In genomic region chr12:3239544-3239943, GRCm38 (mm10) we compare ENCODE assay signal across 19 mouse cellular contexts.
"Had no signal": no experiment of that assay in that cellular context is flagged by ENCODE, and none has a peak within 500 bp of the region (broad histone marks: within the 10 kb centered on the region; RNA-seq: fewer than 3 reads in every experiment).

No protein-coding gene starts in this region.

- H3K4me1 ChIP-seq: limb, embryonic 12.5 days; midbrain, embryonic 12.5 days had no signal

- DNase-seq: kidney, adult 18-20 months; kidney, adult 9 months; kidney, postnatal 25 days; layer of hippocampus, adult 9-11 months; left cerebral cortex, postnatal 4 days; liver, postnatal 0 days; lung, embryonic 14.5 days; thymus, postnatal 25 days had no signal

- ATAC-seq: liver, postnatal 0 days; lung, postnatal 0 days; midbrain, embryonic 15.5 days had no signal

- H3K9me3 ChIP-seq: limb, embryonic 15.5 days; midbrain, embryonic 15.5 days had no signal

- H3K27me3 ChIP-seq: limb, embryonic 12.5 days; limb, embryonic 15.5 days; midbrain, embryonic 12.5 days; midbrain, embryonic 15.5 days had no signal

- H3K4me3 ChIP-seq: layer of hippocampus, adult 2 months; left cerebral cortex, adult 2 months; limb, embryonic 12.5 days; limb, embryonic 15.5 days; midbrain, embryonic 12.5 days; midbrain, embryonic 15.5 days had no signal

- H3K27ac ChIP-seq: kidney, postnatal 0 days; layer of hippocampus, adult 2 months; left cerebral cortex, adult 2 months; limb, embryonic 12.5 days; limb, embryonic 15.5 days; liver, embryonic 14.5 days; midbrain, embryonic 12.5 days; midbrain, embryonic 15.5 days; stomach, postnatal 0 days had no signal

- H3K9ac ChIP-seq: limb, embryonic 12.5 days; limb, embryonic 15.5 days; liver, embryonic 14.5 days; liver, postnatal 0 days; lung, embryonic 14.5 days; midbrain, embryonic 12.5 days; midbrain, embryonic 15.5 days had no signal

- H3K4me2 ChIP-seq: limb, embryonic 12.5 days; limb, embryonic 15.5 days; liver, embryonic 11.5 days; lung, embryonic 14.5 days; midbrain, embryonic 12.5 days; midbrain, embryonic 15.5 days had no signal
